Mouse (Mus musculus) urinary bladder, postnatal 14 days (tissue): ENCODE results near the gene Kdf1.
"Not testable (repeated sequence)": the region's sequence is repeated elsewhere in the genome, so short reads cannot be mapped to it uniquely, and the experiment has no call there.

Experiments
- DNase-seq: peaks from one replicate; pipeline ENCODE4 v3.0.0; 2021; ENCODE audit warnings: low spot score

The Kdf1 gene

DNA sequence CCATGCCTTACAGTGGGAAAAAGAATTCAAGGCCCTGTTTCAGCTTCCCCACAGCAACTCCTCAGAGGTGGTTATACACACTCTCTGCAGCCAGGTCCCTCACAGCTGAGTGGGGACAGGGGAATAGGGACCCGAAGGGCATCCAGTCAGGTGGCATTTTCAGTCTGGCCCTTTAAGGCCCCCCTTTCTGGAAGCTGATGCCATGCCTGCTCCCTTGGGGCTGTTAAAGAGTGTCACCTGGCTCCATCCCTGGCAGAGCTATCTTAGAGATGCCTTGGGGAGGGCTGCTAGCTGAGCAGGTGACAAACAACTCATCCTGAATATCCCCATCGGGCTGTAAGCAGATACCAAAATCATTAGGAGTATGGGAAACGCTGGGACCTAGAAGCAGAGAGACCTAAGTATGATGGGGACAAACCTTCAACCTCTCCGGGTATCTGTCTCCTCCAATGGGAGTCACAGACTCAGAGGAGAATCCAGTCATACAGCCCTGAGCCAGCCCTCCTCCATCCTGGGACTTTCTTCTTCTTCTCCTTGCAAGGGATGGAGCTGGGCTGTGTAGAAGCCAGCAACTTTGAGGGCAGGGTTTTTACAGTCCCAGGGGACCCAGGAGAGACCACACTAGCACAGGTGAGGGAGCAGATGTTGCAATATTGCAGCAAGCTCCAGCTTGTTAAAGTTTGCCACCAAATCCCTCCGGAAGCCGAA lies 21.9 kb upstream of the Kdf1 start:
- no peak for DNase-seq

DNA sequence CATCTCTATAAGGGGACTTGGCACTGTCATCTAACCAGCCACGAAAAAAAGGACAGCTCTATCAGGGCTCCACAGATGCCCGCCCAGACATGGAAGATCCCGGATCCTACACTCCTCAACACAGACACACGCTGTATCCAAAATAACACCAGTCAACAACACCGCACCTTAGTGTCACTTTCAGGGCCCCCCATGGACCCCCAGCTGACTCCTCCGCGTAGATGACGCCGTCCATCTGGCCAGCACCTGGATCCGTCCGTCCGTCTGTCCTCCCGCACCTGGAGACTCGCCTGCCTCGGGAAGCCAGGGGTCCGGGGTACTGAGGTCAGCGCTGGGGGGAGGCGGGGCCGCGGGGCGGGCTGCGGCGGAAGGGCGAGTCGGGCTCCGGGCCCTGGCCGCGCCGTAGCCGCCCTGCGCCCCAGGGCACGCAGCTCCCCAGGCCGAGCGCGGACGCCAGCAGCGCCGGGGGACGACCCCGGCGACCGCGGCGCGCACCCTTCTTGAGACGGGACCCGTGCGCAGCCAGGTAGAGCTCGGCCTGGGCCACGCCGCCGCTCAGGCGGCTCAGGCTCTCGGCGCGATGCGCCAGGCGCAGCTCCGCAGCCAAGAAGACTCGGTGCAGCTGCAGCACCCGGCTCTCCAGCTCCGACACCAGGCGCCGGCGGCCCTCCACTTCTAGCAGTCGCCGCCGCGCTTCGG lies 21.2 kb upstream of the Kdf1 start:
- DNase-seq, result peak; percentile 22

DNA sequence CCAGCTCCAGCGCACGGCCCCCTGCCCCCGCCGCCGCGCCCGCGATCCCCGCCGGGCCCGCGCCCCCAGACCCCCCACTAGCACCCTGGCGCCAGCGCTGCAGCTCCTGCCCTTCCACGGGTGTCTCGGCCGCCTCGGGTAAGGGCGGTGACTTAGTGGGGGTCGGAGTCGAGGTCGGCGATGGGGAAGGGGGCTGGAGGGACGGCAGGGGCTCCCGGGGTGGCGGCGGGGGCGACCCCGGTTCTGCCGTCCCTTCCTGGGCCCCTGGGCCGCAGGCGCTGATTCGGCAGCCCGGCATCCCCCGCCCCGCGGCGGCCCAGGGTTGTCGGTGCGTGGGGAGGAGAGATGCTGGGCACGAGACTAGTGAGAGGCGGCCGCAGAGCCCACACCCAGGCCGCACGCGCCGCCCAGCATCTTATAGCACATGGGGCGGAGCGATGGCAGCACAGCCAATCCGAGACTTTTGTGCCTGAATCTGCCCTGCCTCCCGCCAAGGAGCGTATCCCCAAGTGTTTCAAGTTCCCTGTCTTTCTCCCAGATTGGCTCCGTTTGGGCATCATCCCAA lies 20.5 kb upstream of the Kdf1 start, which contains the start of gene Trnp1:
Gene Trnp1 (minus strand): TSS at position 391 of the 565 bp plus-strand sequence.
- peak; percentile 84 for DNase-seq

DNA sequence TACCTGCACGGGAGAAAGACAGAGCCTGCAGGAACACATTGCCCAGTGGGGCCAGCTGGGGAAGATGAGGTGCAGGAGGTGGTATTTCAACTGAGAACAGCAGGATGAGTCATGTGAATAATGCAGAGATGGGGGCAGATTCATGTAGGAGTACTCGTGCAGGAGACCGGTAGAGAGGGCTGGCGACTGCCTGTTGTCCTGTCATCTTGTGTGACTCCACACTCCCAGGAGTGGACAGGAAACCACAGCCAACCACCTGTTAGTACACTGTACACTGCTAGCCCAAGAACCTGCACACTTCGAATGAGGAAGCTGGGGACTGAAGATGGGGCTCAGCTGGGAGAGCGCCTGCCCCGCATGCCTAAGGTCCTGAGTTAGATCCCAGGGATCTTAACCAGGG lies 17.2 kb upstream of the Kdf1 start:
- DNase-seq, result no peak

DNA sequence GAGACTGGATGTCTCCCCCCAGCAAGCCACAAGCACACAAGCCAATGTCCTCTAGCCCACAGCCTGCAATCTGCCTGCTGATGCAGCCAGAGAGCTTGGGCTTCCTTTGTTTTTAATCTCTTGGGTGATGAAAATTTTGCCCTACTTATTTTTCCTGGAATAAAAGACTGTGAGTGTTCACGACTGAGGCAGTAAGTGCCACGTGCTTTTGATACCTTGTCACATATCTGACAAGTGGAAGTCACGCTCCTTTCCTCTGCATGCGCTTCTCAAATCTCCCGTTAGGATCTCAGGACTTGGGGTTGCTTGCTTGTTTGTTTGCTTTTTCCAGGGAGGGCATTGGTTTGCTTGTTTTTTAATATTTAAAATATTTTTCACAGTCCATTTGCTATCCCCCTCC lies 14.5 kb upstream of the Kdf1 start:
- DNase-seq, result no peak

DNA sequence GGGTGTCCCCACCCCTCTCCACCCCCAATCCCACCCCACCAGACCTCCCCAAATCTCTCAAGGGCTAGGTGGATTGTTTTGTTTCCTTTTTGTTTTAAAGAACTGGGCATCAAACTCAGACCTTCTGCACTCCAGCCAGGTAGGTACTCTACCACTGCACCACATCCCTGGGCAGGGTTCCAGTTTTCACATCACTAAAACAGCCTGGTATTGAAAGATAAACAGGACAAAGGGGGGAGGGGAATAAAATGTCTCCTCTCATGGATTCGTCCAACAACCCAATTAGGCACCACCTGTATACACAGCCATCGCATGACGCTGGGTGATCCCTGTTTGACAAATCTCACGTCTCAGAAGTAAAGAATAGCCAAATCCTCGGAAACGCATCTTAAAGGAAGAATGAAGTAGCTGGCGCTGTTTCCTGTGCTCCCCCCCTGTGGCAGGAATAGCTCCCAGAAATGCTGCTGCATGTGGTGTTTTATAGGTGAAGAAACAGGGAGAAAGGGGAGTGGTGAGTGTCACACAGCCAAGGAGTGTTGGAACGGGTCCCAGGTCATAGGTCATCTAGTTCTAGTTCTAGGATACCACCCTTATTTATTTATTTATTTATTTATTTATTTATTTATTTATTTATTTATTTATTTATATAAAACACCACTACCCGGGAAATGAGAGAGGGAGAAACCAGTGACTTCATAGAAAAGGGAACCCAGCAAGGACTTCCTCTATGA lies 13.8 kb upstream of the Kdf1 start:
- no peak for DNase-seq

DNA sequence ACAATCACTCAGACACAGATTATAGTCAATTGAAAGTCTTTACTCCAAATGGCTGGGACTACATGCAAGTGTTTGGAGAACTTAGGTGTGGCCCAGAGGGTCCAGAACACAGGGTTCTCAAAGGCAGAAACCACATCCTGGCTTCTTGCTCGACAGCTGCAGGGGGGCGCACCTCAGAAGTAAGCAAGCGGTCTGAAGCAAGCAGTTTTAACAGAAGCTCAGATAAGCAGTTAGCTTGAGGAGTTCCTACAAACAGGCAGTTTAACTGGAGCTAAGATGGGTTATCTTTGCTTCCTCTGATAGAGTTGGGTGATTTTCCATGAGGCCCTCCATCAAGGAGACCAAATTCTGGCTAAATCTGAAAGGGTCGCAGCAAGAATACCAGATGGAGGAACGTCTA lies 12.2 kb upstream of the Kdf1 start:
- no peak for DNase-seq

DNA sequence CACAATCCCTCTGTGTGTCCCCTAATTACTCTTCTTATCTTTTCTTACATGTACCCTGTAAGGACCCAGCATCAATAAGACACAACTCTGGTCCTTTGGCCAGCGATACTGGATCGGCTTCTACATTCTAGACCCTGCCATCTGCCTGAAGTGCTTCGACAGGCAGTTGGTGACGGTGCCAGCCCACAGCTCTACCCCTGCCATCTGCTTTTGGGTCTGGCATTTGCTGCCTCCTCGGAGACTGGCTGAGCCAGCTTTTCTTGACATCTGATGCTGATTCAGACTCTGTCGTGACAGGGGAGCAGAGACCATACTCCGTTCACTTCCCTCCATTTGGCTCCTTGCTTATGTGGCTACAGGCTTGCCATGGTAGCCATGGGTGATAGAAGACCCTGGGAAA lies 9.8 kb upstream of the Kdf1 start:
- no peak for DNase-seq

DNA sequence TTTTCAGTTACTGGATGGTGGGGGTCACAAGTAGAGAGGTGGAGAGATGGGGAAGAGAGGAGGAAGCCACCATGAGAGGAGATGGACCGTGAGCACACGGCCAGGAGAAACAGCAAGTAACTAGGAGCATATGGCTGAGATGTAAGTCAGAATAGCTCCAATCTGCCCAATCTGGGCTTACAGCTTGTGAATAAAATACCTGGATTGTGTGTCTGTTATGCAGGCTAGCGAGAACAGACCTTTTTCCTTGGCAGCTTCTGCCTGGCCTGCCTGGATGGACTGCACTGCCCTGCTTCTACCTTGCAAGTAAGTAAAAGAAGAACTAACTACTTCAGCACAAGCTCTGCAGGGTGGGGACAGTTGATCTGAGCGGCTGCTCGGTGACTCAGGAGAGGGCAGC lies 7.7 kb upstream of the Kdf1 start:
- no peak for DNase-seq

DNA sequence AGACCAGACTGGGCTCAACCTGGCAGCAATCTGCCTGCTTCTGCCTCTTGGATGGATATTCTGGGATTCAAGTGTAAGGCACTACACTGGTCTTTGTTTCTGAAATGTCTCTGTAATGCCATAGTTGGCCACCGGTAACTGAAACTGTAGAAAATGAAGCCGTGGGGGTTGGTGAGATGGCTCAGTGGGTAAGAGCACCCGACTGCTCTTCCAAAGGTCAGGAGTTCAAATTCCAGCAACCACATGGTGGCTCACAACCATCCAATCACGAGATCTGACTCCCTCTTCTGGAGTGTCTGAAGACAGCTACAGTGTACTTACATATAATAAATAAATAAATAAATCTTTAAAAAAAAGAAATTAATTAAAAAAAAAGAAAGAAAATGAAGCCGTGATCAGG lies 6.3 kb upstream of the Kdf1 start:
- not testable (repeated sequence) for DNase-seq

DNA sequence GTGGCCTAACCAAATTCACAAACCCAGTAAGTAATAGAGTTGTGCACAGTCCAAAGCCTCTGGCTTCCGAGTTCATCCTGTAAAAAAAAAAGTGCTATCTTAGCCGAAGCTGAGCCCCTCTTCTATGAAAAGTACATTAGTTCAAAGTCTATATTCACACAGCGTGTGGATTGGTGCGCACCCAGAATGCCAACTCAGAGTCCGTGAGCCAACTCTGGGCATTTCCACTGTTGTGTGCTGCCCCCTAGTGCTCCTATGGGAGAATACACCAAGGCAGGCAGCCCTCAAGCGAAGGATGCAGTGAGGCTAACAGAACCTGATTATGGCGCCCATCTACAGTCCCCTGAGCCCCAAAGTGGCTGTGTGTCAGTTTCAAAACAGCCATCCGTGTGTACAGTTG lies 5.8 kb upstream of the Kdf1 start:
- peak; percentile 75 for DNase-seq

DNA sequence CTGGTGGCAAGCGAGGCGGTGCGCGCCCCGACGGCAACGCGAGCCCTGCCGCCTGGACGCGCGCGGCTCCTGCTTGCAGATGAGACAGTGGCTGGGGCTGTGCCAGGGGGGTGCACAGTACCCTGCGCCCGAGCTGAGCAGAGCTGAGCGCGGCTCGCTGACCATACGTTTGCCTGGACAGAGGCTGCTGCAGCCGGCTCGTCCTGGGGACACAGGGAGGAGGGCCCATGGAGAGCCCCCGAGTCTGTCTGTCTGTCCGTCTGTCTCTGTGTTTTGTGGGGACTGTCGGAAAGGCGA lies 554 bp downstream of the Kdf1 start:
- peak; percentile 28 for DNase-seq

DNA sequence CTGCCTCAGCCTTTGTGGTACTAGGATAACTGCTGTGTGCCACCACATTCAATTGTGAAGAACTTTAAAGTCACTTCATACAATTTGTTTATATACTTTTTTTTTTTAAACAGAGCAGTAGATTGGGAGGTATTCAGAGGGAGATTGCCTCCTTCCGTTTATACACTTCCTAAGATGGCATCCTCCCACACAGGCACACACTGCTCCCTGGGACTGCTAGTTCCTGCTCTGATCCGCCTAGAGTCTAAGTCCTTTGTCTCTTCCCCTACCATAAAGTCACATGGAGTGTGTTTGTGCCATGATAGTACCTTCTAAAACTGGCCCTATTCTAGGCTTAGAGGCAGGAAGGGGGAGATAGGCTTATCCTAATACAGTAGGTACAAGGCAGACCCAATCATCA lies 2.7 kb downstream of the Kdf1 start:
- DNase-seq, result no peak

DNA sequence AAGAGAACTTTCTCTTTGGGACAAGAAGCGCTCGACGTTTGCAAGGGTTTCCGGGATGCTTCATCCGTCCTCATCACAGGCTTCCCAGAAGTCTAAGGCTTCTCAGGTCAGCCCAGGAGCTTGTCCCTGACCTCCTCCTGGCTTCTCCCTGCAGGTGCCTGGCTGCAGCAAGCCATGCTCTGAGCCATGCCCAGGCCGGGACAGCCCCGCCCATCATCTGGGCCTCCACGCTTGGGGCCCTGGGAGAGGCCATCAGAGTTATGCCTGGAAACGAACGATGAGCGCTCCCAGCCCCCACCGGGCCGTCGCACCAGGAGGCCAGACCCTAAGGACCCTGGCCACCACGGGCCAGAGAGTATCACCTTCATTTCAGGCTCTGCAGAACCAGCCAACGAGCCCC lies 9.0 kb downstream of the Kdf1 start:
- no peak for DNase-seq

DNA sequence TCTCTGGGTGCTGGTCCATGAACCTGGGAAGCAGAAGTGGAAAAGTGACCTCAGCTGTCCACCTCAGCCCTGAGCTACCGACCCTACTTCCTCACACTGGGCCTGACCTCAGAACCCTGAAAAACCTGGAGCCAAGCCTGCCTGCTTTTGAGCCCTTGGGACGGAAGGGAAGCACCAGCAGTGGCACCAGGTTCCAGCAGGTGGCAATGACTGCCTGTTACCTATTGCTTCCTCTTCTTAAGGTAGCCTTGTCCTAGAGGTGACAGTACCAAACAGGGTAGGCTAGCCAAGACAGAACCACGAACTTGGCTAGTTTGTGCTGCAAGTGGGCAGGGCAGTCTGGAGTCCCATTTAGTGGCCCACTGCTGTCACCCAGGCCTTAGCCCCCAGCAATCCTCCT lies 14.0 kb downstream of the Kdf1 start:
- DNase-seq, result no peak

DNA sequence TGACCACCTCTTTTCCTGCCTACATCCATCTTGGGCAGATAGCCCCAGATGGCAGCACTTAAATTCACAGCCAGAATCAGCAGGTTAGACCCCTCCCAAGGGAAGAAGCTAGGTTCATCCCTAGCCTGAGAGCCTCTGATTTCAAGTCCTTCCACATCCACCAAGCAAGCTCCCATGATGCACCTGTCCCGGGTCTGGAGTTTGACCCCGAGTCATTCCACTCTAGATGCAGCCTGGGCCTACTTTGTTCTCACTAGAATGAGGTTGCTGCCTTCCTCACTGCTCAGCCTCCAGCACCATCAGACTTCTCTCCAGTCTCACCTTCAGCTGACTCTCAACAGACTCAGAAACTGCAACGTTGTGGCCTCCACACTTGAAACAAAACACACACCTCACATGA lies 17.3 kb downstream of the Kdf1 start:
- DNase-seq, result no peak

DNA sequence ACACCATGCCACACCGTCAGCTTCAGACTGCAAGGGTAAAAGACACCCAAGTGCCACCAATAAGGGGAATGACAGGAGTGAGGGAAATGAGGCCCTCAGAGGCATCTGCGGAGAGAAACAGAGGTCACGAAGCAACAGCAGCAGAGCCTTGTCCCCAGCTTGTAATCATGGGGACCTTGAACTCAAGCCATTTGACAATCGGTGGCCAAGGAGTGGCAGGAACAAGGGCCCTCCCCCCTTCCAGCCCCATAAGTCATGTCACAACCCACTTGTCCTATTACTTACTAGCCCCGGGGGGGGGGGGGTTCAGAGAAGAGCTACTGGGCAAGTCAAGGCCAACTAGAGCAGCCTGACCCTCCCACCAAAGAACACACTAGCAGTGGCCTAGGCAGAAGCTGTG lies 17.9 kb downstream of the Kdf1 start:
- no peak for DNase-seq

DNA sequence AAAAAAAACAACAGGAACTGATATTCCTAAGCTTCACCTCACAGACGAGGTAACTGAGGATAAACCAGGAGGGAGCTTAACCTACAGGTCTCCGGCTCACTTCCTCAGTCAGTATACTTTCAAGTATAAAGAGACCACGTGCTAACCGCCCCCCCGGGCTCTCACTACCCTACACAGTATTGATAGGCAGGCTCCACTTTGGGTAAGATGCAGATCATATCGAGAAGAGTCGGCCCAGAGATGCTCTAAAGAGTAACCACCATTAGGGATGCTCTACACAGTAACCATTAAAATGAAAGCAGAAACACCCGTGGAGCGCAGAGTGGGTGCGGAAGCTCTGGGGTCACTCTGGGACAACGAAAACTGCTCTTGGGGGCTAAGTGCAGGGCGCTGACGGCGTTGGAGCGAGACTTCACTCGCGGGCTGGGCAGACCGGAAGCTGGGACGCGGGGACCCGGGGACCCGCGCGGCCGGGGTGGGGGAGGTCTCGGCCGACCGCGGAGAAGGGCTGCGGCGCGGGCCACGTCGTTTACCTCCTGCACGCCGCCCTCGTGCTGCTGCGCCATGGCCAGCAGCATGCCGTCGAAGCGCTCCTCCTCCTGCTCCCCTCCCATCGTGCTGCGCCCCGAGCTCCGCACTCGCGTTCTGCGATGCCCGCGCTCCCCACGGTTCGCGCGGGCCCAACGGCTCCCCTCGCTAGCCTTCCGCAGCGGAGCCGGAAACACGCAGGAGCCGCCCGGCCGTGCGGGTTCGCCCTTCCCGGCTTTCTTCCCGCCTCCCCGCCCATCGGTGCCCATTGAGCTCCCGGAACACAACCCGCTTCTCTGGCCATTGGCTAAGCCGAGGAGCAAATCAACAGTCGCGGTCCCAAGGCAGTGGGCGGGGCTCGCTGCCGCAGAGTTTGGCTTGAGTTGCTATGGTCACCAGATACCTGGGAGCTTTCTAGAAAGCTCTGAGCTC lies 26.8 kb downstream of the Kdf1 start, which contains the start of gene Nudc:
Gene Nudc (minus strand): TSS at position 725 of the 960 bp plus-strand sequence.
- peak; percentile 97 for DNase-seq

DNA sequence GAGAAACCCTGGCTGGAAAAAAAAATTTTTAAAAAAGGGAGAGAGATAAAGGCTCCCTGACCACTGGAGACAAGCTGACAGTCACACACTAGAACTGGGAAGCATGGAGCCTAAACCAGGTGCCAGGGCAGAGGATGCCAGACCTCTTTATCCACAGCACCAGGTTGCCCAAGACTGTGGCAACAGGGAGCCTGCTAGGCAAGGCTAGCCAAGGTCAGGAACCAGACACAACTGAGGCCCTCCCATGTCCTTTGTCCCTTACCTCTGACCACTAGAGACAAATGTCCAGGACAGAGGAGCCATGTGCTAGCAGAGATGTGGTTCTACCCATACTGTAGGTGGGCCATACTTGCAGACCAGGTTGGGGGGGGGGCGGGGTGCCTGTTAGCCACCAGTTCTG lies 33.3 kb downstream of the Kdf1 start:
- DNase-seq, result no peak

DNA sequence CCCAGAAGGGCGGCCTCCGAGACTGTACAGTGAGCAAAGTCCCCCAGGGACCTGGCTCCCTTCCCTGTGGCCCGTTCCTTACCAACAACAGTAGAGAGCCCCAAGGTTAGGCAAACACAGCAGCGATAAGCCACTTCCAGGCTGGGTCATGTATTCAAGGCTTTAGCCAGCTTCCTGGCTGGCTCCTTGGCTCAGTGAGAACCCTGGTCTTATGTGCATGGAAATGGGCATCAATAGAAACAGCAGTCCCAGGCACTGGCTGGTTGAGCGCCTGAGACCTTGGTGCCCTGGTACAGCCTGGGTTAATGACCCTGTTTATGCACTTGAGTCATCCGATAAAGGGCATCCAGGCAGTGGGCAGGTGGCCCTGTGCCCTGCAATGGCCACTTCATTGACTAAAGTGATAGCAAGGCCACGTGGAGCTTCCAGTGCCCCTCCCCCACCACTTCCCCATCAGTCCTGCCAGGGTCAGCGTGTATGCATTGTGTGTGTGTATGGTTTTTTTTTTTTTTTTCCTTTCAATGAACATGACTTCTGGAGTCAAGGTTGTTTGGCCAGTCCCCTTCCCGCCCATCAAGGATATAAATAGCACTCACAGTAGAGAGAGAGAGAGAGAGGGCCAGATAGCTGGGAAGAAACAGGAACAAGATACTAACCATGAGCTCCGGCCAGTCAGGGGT lies 34.1 kb downstream of the Kdf1 start, which contains the start of gene Nr0b2:
Gene Nr0b2 (plus strand): TSS at position 609 of the 680 bp plus-strand sequence.
- no peak for DNase-seq
